Mouse (Mus musculus) thymus, adult 2 months (tissue): Measurements from ENCODE around the gene Gpr88.

Experiments used
- CTCF ChIP-seq: fragments of 200-500 bp; IDR thresholded peaks from 2 replicates; pipeline ENCODE4 v1.5.1; 2012; ENCODE audit warnings: mild to moderate bottlenecking, control low read depth, low read length, moderate library complexity, borderline replicate concordance; ENCODE audit not compliant: control insufficient read depth, poor library complexity, insufficient read depth; ENCODE audit errors: extremely low read depth
- POLR2A ChIP-seq: fragments of 200-500 bp; IDR thresholded peaks from 2 replicates; pipeline ENCODE4 v1.6.1; 2012; ENCODE audit warnings: mild to moderate bottlenecking, low read length, control low read depth, moderate library complexity; ENCODE audit not compliant: control insufficient read depth, poor library complexity, insufficient read depth; ENCODE audit errors: extremely low read depth

GRCm38 (mm10) chr3:116222511-116223243 is 30.6 kb downstream of the Gpr88 start:
- TF ChIP-seq POLR2A (no peak), CTCF (no peak)
